Mouse (Mus musculus): ENCODE measurements around the gene Bin2.

DNA sequence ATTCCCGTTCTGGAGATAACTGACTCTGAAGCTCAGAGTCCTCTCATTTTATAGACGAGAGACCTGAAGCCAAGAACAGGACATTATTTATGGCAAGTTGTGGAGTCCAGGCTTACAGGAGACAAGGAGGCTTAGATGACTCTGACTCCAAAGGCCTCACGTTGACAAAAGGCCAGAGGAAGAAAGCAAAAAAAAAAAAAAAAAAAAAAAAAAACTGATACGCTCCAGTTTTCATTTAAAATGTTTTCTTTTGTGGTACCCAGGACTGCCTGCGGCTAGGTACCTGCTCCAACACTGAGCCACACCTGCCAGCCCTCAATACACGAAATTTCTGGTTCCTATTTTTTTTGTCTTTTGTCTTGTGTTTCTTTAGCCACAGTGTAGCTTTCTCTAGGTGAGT lies 1.9 kb downstream of the Bin2 start:
- TF ChIP-seq CTCF (IDR thresholded peaks at IDR 0.05; ENCODE audit: low read depth, low read length) (no peak), POLR2A (IDR thresholded peaks at IDR 0.05; ENCODE audit: borderline replicate concordance, low read depth, low read length) (no peak)
